ENCODE assay signal across 9 mouse cellular contexts in the genomic region with DNA sequence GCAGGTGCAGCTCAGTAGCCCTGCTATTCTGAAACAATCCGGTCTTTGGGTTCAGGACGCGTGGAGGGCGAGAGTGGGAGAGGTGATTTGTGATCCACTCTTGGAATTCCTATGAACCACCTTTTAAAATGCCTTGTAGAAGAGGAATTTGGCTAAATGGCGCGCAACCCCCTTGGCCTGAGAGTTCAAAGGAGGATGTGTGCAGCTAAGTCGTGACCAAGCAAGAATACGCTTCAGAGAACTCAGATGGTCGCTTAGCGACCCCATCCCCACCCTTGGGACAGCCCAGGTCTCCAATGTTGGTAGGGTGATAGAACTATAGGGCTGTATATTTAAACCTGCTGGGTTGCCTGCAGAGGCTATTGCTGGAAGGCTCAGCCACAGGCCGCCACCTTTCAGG. TPM values are rescaled to one million over a fixed set of nuclear protein-coding genes. Genes with fewer than 3 reads are reported as not detected.
DNase-seq lines count a peak whose midpoint lies in the region; ATAC-seq and TF ChIP-seq lines count a peak whose summit lies in the region.
"Had no signal": no experiment of that assay in that cellular context is flagged by ENCODE, and none has a peak within 500 bp of the region (broad histone marks: within the 10 kb centered on the region; RNA-seq: fewer than 3 reads in every experiment).

No protein-coding gene starts in this region.

- peaks cover 17% of the 10 kb centered on the region for H3K4me1 ChIP-seq in heart, adult 2 months (ENCODE audit: control insufficient read depth, insufficient read depth, low read length)
- no peaks in the 10 kb centered on the region for H3K4me1 ChIP-seq in ES-E14 (ENCODE audit: control insufficient read depth in 2 of 2, insufficient read depth in 2 of 2, low read length in 2 of 2, poor library complexity in 1 of 2)
- H3K4me1 ChIP-seq in heart, embryonic 16.5 days (ENCODE audit: control insufficient read depth, insufficient read depth, low read length): peaks cover 14% of the 10 kb centered on the region
- H3K4me1 ChIP-seq in liver, postnatal 0 days (ENCODE audit: insufficient read depth): no peaks in the 10 kb centered on the region

- intact Hi-C loops in heart, adult 2 months (cut with DNase I): loop anchor here (1.0 to 5.0 kb wide), 4 partner anchors 14 to 149 kb away; no protein-coding TSS in a partner anchor

- peak overlapping the region; percentile 96 for H3K27ac ChIP-seq in heart, adult 2 months
- no peak overlapping the region for H3K27ac ChIP-seq in ES-E14 (ENCODE audit: insufficient read depth, low read depth, low read length, poor library complexity, severe bottlenecking)
- no peak overlapping the region for H3K27ac ChIP-seq in heart, embryonic 16.5 days (ENCODE audit: low read length)
- H3K27ac ChIP-seq in liver, postnatal 0 days (ENCODE audit: low read depth): no peak overlapping the region
- H3K27ac ChIP-seq: macrophage had no signal

- H3K9me3 ChIP-seq in ES-E14 (ENCODE audit: control insufficient read depth, insufficient read depth, low read depth, low read length): no peaks in the 10 kb centered on the region
- H3K9me3 ChIP-seq in heart, embryonic 16.5 days (replicated peaks; ENCODE audit: control insufficient read depth, low read length): peaks cover 6% of the 10 kb centered on the region; the same call in 1 of the 2 replicates
- no peaks in the 10 kb centered on the region for H3K9me3 ChIP-seq in liver, postnatal 0 days (ENCODE audit: low read length)

- no peaks in the 10 kb centered on the region; the same call in 1 of the 2 replicates for H3K79me2 ChIP-seq in heart, adult 2 months (replicated peaks; ENCODE audit: control insufficient read depth, insufficient read depth, low read length)

- no peak for TF ChIP-seq CTCF in heart, adult 2 months (IDR thresholded peaks at IDR 0.05)
- no peak for TF ChIP-seq CTCF in liver, postnatal 0 days (IDR thresholded peaks at IDR 0.05; ENCODE audit: low read depth)

- TF ChIP-seq EP300 in heart, adult 2 months (IDR thresholded peaks at IDR 0.05; ENCODE audit: insufficient read depth, low read depth, low read length): 0 out of 2 replicates have a peak, but pooled peaks have one; percentile 4
- no peak for TF ChIP-seq EP300 in liver, postnatal 0 days (IDR thresholded peaks at IDR 0.05; ENCODE audit: low read depth)

- no peak for DNase-seq in heart, adult 2 months
- no peak for DNase-seq in heart, adult 8-10 months (ENCODE audit: low spot score)
- DNase-seq in ES-E14 (ENCODE audit: low read depth, low spot score): no peak
- DNase-seq in liver, postnatal 0 days: no peak
- DNase-seq in urinary bladder, postnatal 36 days (ENCODE audit: low spot score in 2 of 2): no peak
- no peak for DNase-seq in adrenal gland, postnatal 10 days

- H3K4me3 ChIP-seq in heart, adult 2 months: peak overlapping the region; percentile 78
- peak overlapping the region; percentile 66 to 91; a peak in 3 of 4 replicates for H3K4me3 ChIP-seq in ES-E14 (ENCODE audit: insufficient read depth in 1 of 2, low read depth in 1 of 2, low read length in 2 of 2, poor library complexity in 1 of 2, severe bottlenecking in 1 of 2)
- peak overlapping the region; percentile 79 for H3K4me3 ChIP-seq in heart, embryonic 16.5 days (ENCODE audit: low read length)
- no peak overlapping the region for H3K4me3 ChIP-seq in liver, postnatal 0 days (ENCODE audit: low read depth, low read length)

- 14% methylated on average over 11 of the region's 11 CpGs for WGBS in heart, adult 2 months
- 5% methylated on average over 11 of the region's 11 CpGs for WGBS in heart, embryonic 16.5 days
- 9% methylated on average over 11 of the region's 11 CpGs for WGBS in liver, postnatal 0 days (ENCODE audit: insufficient replicate concordance)

- peak overlapping the region; percentile 74 for H3K9ac ChIP-seq in heart, adult 2 months (ENCODE audit: low read depth, low read length)
- no peak overlapping the region for H3K9ac ChIP-seq in ES-E14 (ENCODE audit: insufficient read depth, low read depth, low read length, poor library complexity, severe bottlenecking)
- H3K9ac ChIP-seq in heart, embryonic 16.5 days (ENCODE audit: low read length): peak overlapping the region; percentile 77
- H3K9ac ChIP-seq in liver, postnatal 0 days (replicated peaks): no peak overlapping the region

- peak overlapping the region; percentile 98 for H3K4me2 ChIP-seq in heart, embryonic 16.5 days (ENCODE audit: low read depth, low read length)
- peak overlapping the region; percentile 75; the same call in 1 of the 2 replicates for H3K4me2 ChIP-seq in liver, postnatal 0 days (ENCODE audit: low read depth, low read length)

- peaks cover 15% of the 10 kb centered on the region for H3K36me3 ChIP-seq in heart, adult 2 months (ENCODE audit: control insufficient read depth, insufficient read depth, low read length)
- H3K36me3 ChIP-seq in ES-E14 (ENCODE audit: control insufficient read depth, insufficient read depth, low read length, poor library complexity, severe bottlenecking): no peaks in the 10 kb centered on the region
- no peaks in the 10 kb centered on the region for H3K36me3 ChIP-seq in heart, embryonic 16.5 days (ENCODE audit: control insufficient read depth, insufficient read depth)
- no peaks in the 10 kb centered on the region for H3K36me3 ChIP-seq in liver, postnatal 0 days (replicated peaks; ENCODE audit: insufficient read depth, low read length)

- in situ Hi-C loops in ES-E14 (cut with MboI; ENCODE audit: low sequenced_read_pairs in 2 of 2, unreplicated experiment in 2 of 2): no loop called here

- H3K27me3 ChIP-seq in heart, adult 2 months (ENCODE audit: control insufficient read depth, insufficient read depth, low read length): no peaks in the 10 kb centered on the region
- H3K27me3 ChIP-seq in heart, embryonic 16.5 days (ENCODE audit: control insufficient read depth, insufficient read depth, low read length): peaks cover 44% of the 10 kb centered on the region
- peaks cover 29% of the 10 kb centered on the region for H3K27me3 ChIP-seq in liver, postnatal 0 days (ENCODE audit: insufficient read depth, low read length)

- no peak for ATAC-seq in heart, embryonic 16.5 days (replicated peaks; ENCODE audit: extremely low read depth, insufficient read depth, low FRiP score)
- ATAC-seq in liver, postnatal 0 days: no peak
- ATAC-seq in megakaryocyte progenitor cell, adult 5-6 weeks (replicated peaks; ENCODE audit: poor library complexity): no peak

- no peak for TF ChIP-seq POLR2A in heart, adult 2 months (IDR thresholded peaks at IDR 0.05; ENCODE audit: insufficient read depth, low read depth, low read length)

TF ChIP-seq in ES-E14, 5 proteins besides CTCF, POLR2A, EP300 and RAD21:
- TF ChIP-seq MAFK (IDR thresholded peaks at IDR 0.05; ENCODE audit: insufficient read depth, low read depth, low read length) (no peak), CHD2 (IDR thresholded peaks at IDR 0.05; ENCODE audit: low read depth, low read length) (no peak), HCFC1 (IDR thresholded peaks at IDR 0.05; ENCODE audit: borderline replicate concordance, insufficient read depth, low read length) (no peak), ZC3H11A (IDR thresholded peaks at IDR 0.05; ENCODE audit: borderline replicate concordance, low read depth, low read length) (no peak), ZNF384 (IDR thresholded peaks at IDR 0.05; ENCODE audit: low read depth, low read length) (no peak)

RNA-seq across cellular contexts. Expression of a gene that starts 1.1 kb away (rescaled TPM):
- total RNA-seq in heart, adult 2 months (2021): 100 to 1,000 TPM; 230 to 277 TPM
- polyA plus RNA-seq in heart, adult 2 months (2012; rRNA removed): 60.2 and 120 TPM in 2 replicates
- 100 to 1,000 TPM; 278 to 326 (median 303) TPM for total RNA-seq in heart, adult 8-10 months (2022)
- 7.5 and 7.6 TPM in 2 replicates for total RNA-seq in ES-E14 (2012; rRNA removed)
- 22.2 and 31.3 TPM in 2 replicates for polyA plus RNA-seq in heart, embryonic 16.5 days (2015; fragmentation: Nextera tagmentation; extraction: Ambion mirVana)
- polyA plus RNA-seq in liver, postnatal 0 days (2015; fragmentation: Nextera tagmentation; extraction: Ambion mirVana): 1.6 and 2.1 TPM in 2 replicates
- total RNA-seq in megakaryocyte progenitor cell, adult 5-6 weeks (2015): not detected in 2 replicates
- total RNA-seq in megakaryocyte progenitor cell, adult 5-6 weeks (2017): not detected in 2 replicates
- total RNA-seq in adrenal gland, postnatal 10 days (2021): 100 to 1,000 TPM in 1 of 2 experiments, 10 to 100 TPM in 1; 69.5 to 100 TPM
- polyA plus RNA-seq: macrophage had no signal

Comparison
In these comparisons a context has a peak if more than half of its experiments do, and no peak if none do; other contexts are left out.
1. H3K9ac ChIP-seq: peak in heart, adult 2 months (single experiment) and heart, embryonic 16.5 days (single experiment); none in ES-E14 (single experiment) and liver, postnatal 0 days (single experiment).